Mouse (Mus musculus): Measurements from ENCODE around the gene Map2k1. TPM values are rescaled to one million over a fixed set of nuclear protein-coding genes. Genes with fewer than 3 reads are reported as not detected.

Gene Map2k1
- total RNA-seq, 1 experiment = 73.0 TPM

GRCm38 (mm10) chr9:64222098-64222497 lies 31.3 kb downstream of the Map2k1 start:
- TF ChIP-seq MAFK (IDR thresholded peaks at IDR 0.05; ENCODE audit: insufficient read depth, low read depth, low read length) = no peak
- no peak for TF ChIP-seq CHD2 (IDR thresholded peaks at IDR 0.05; ENCODE audit: low read depth, low read length)
- Histone ChIP-seq H3K9me3 (ENCODE audit: control insufficient read depth, insufficient read depth, low read depth, low read length) (no peaks in the 10 kb centered on the region), H3K4me3 (ENCODE audit: insufficient read depth in 1 of 2, low read depth in 1 of 2, low read length in 2 of 2, poor library complexity in 1 of 2, severe bottlenecking in 1 of 2) (no peak overlapping the region), H3K9ac (ENCODE audit: insufficient read depth, low read depth, low read length, poor library complexity, severe bottlenecking) (no peak overlapping the region), H3K36me3 (ENCODE audit: control insufficient read depth, insufficient read depth, low read length, poor library complexity, severe bottlenecking) (peaks cover 2% of the 10 kb centered on the region; the same call in 1 of the 2 replicates), H3K4me1 (ENCODE audit: control insufficient read depth in 2 of 2, insufficient read depth in 2 of 2, low read length in 2 of 2, poor library complexity in 1 of 2) (peaks cover 12 to 13% of the 10 kb centered on the region in 2 experiments), H3K27ac (ENCODE audit: insufficient read depth, low read depth, low read length, poor library complexity, severe bottlenecking) (no peak overlapping the region)
- in situ Hi-C loops (cut with MboI; ENCODE audit: low sequenced_read_pairs in 2 of 2, unreplicated experiment in 2 of 2) = no loop called here
- no peak for DNase-seq (ENCODE audit: low read depth, low spot score)

- H3K36me3 ChIP-seq (ENCODE audit: control insufficient read depth, insufficient read depth, low read length, poor library complexity, severe bottlenecking) = peaks cover 2% of the 10 kb centered on the region; the same call in 1 of the 2 replicates
- in situ Hi-C loops (cut with MboI; ENCODE audit: low sequenced_read_pairs in 2 of 2, unreplicated experiment in 2 of 2) = no loop called here
- no peaks in the 10 kb centered on the region for H3K9me3 ChIP-seq (ENCODE audit: control insufficient read depth, insufficient read depth, low read depth, low read length)
- H3K4me1 ChIP-seq (ENCODE audit: control insufficient read depth in 2 of 2, insufficient read depth in 2 of 2, low read length in 2 of 2, poor library complexity in 1 of 2) = peaks cover 12 to 13% of the 10 kb centered on the region in 2 experiments
- no peak overlapping the region for H3K9ac ChIP-seq (ENCODE audit: insufficient read depth, low read depth, low read length, poor library complexity, severe bottlenecking)
- no peak for DNase-seq (ENCODE audit: low read depth, low spot score)
- TF ChIP-seq CHD2 (IDR thresholded peaks at IDR 0.05; ENCODE audit: low read depth, low read length) (no peak), ZNF384 (IDR thresholded peaks at IDR 0.05; ENCODE audit: low read depth, low read length) (0 out of 2 replicates have a peak, but pooled peaks have one; percentile 36)
- no peak overlapping the region for H3K27ac ChIP-seq (ENCODE audit: insufficient read depth, low read depth, low read length, poor library complexity, severe bottlenecking)
- no peak overlapping the region for H3K4me3 ChIP-seq (ENCODE audit: insufficient read depth in 1 of 2, low read depth in 1 of 2, low read length in 2 of 2, poor library complexity in 1 of 2, severe bottlenecking in 1 of 2)
Measured at GRCm38 (mm10) chr9:64221480-64221879, 32.0 kb downstream of the Map2k1 start.

- in situ Hi-C loops (cut with MboI; ENCODE audit: low sequenced_read_pairs in 2 of 2, unreplicated experiment in 2 of 2) = no loop called here
- Histone ChIP-seq H3K27ac (ENCODE audit: insufficient read depth, low read depth, low read length, poor library complexity, severe bottlenecking) (no peak overlapping the region; the same call in 1 of the 2 replicates), H3K9ac (ENCODE audit: insufficient read depth, low read depth, low read length, poor library complexity, severe bottlenecking) (no peak overlapping the region), H3K4me3 (ENCODE audit: insufficient read depth in 1 of 2, low read depth in 1 of 2, low read length in 2 of 2, poor library complexity in 1 of 2, severe bottlenecking in 1 of 2) (no peak overlapping the region), H3K4me1 (ENCODE audit: control insufficient read depth in 2 of 2, insufficient read depth in 2 of 2, low read length in 2 of 2, poor library complexity in 1 of 2) (peaks cover 13 to 16% of the 10 kb centered on the region in 2 experiments), H3K36me3 (ENCODE audit: control insufficient read depth, insufficient read depth, low read length, poor library complexity, severe bottlenecking) (peaks cover under 1% of the 10 kb centered on the region; the same call in 1 of the 2 replicates), H3K9me3 (ENCODE audit: control insufficient read depth, insufficient read depth, low read depth, low read length) (no peaks in the 10 kb centered on the region)
- TF ChIP-seq MAFK (IDR thresholded peaks at IDR 0.05; ENCODE audit: insufficient read depth, low read depth, low read length) (no peak), ZNF384 (IDR thresholded peaks at IDR 0.05; ENCODE audit: low read depth, low read length) (no peak), ZC3H11A (IDR thresholded peaks at IDR 0.05; ENCODE audit: borderline replicate concordance, low read depth, low read length) (no peak), HCFC1 (IDR thresholded peaks at IDR 0.05; ENCODE audit: borderline replicate concordance, insufficient read depth, low read length) (no peak), CHD2 (IDR thresholded peaks at IDR 0.05; ENCODE audit: low read depth, low read length) (no peak)
- no peak for DNase-seq (ENCODE audit: low read depth, low spot score)
Measured at GRCm38 (mm10) chr9:64220603-64221002, 32.8 kb downstream of the Map2k1 start.

- peaks cover 13 to 18% of the 10 kb centered on the region in 2 experiments for H3K4me1 ChIP-seq (ENCODE audit: control insufficient read depth in 2 of 2, insufficient read depth in 2 of 2, low read length in 2 of 2, poor library complexity in 1 of 2)
- H3K4me3 ChIP-seq (ENCODE audit: insufficient read depth in 1 of 2, low read depth in 1 of 2, low read length in 2 of 2, poor library complexity in 1 of 2, severe bottlenecking in 1 of 2) = no peak overlapping the region
- no peak overlapping the region; the same call in 1 of the 2 replicates for H3K27ac ChIP-seq (ENCODE audit: insufficient read depth, low read depth, low read length, poor library complexity, severe bottlenecking)
- TF ChIP-seq CHD2 (IDR thresholded peaks at IDR 0.05; ENCODE audit: low read depth, low read length) (no peak), ZC3H11A (IDR thresholded peaks at IDR 0.05; ENCODE audit: borderline replicate concordance, low read depth, low read length) (no peak), HCFC1 (IDR thresholded peaks at IDR 0.05; ENCODE audit: borderline replicate concordance, insufficient read depth, low read length) (no peak), MAFK (IDR thresholded peaks at IDR 0.05; ENCODE audit: insufficient read depth, low read depth, low read length) (no peak), ZNF384 (IDR thresholded peaks at IDR 0.05; ENCODE audit: low read depth, low read length) (no peak)
- no peaks in the 10 kb centered on the region for H3K9me3 ChIP-seq (ENCODE audit: control insufficient read depth, insufficient read depth, low read depth, low read length)
- no peak overlapping the region for H3K9ac ChIP-seq (ENCODE audit: insufficient read depth, low read depth, low read length, poor library complexity, severe bottlenecking)
- in situ Hi-C loops (cut with MboI; ENCODE audit: low sequenced_read_pairs in 2 of 2, unreplicated experiment in 2 of 2) = no loop called here
- H3K36me3 ChIP-seq (ENCODE audit: control insufficient read depth, insufficient read depth, low read length, poor library complexity, severe bottlenecking) = no peaks in the 10 kb centered on the region; the same call in 1 of the 2 replicates
- DNase-seq (ENCODE audit: low read depth, low spot score) = no peak
Measured at GRCm38 (mm10) chr9:64219772-64220420, 33.5 kb downstream of the Map2k1 start.

- Histone ChIP-seq H3K4me3 (ENCODE audit: insufficient read depth in 1 of 2, low read depth in 1 of 2, low read length in 2 of 2, poor library complexity in 1 of 2, severe bottlenecking in 1 of 2) (no peak overlapping the region), H3K9ac (ENCODE audit: insufficient read depth, low read depth, low read length, poor library complexity, severe bottlenecking) (no peak overlapping the region), H3K36me3 (ENCODE audit: control insufficient read depth, insufficient read depth, low read length, poor library complexity, severe bottlenecking) (no peaks in the 10 kb centered on the region; the same call in 1 of the 2 replicates), H3K9me3 (ENCODE audit: control insufficient read depth, insufficient read depth, low read depth, low read length) (no peaks in the 10 kb centered on the region), H3K27ac (ENCODE audit: insufficient read depth, low read depth, low read length, poor library complexity, severe bottlenecking) (no peak overlapping the region; the same call in 1 of the 2 replicates), H3K4me1 (ENCODE audit: control insufficient read depth in 2 of 2, insufficient read depth in 2 of 2, low read length in 2 of 2, poor library complexity in 1 of 2) (peaks cover 13 to 20% of the 10 kb centered on the region in 2 experiments)
- DNase-seq (ENCODE audit: low read depth, low spot score) = no peak
- TF ChIP-seq HCFC1 (IDR thresholded peaks at IDR 0.05; ENCODE audit: borderline replicate concordance, insufficient read depth, low read length) (no peak), CHD2 (IDR thresholded peaks at IDR 0.05; ENCODE audit: low read depth, low read length) (no peak), ZNF384 (IDR thresholded peaks at IDR 0.05; ENCODE audit: low read depth, low read length) (no peak), MAFK (IDR thresholded peaks at IDR 0.05; ENCODE audit: insufficient read depth, low read depth, low read length) (no peak), ZC3H11A (IDR thresholded peaks at IDR 0.05; ENCODE audit: borderline replicate concordance, low read depth, low read length) (no peak)
- in situ Hi-C loops (cut with MboI; ENCODE audit: low sequenced_read_pairs in 2 of 2, unreplicated experiment in 2 of 2) = no loop called here
Measured at GRCm38 (mm10) chr9:64219305-64219704, 34.1 kb downstream of the Map2k1 start.

Measured in ES-E14 (cell line).